Mouse (Mus musculus): ENCODE results near the gene Acsm1. TPM values are rescaled to one million over a fixed set of nuclear protein-coding genes. Genes with fewer than 3 reads are reported as not detected.

Gene Acsm1
- total and polyA plus RNA-seq, 2 experiments from 2014 or later: not detected

GRCm38 (mm10) chr7:119642307-119642706 is 35.5 kb downstream of the Acsm1 start:
- Histone ChIP-seq H3K9ac (replicated peaks; ENCODE audit: low read length, poor library complexity, severe bottlenecking) (no peak overlapping the region), H3K4me3 (ENCODE audit: low read depth, low read length) (no peak overlapping the region), H3K27ac (ENCODE audit: low read depth, low read length) (no peak overlapping the region), H3K27me3 (ENCODE audit: insufficient read depth, low read length) (no peaks in the 10 kb centered on the region), H3K4me2 (ENCODE audit: low read depth, low read length, poor library complexity, severe bottlenecking) (no peak overlapping the region), H3K9me3 (ENCODE audit: low read length) (no peaks in the 10 kb centered on the region), H3K4me1 (ENCODE audit: insufficient read depth, low read length) (no peaks in the 10 kb centered on the region), H3K36me3 (ENCODE audit: insufficient read depth, low read length) (no peaks in the 10 kb centered on the region)
- ATAC-seq (ENCODE audit: low FRiP score) (no peak), DNase-seq (ENCODE audit: low spot score) (no peak)
- 77% methylated on average over 5 of the region's 5 CpGs for WGBS
- no peak for TF ChIP-seq CTCF (IDR thresholded peaks at IDR 0.05)

- Histone ChIP-seq H3K4me2 (ENCODE audit: low read depth, low read length, poor library complexity, severe bottlenecking) (no peak overlapping the region), H3K27ac (ENCODE audit: low read depth, low read length) (no peak overlapping the region), H3K4me3 (ENCODE audit: low read depth, low read length) (no peak overlapping the region), H3K9me3 (ENCODE audit: low read length) (no peaks in the 10 kb centered on the region), H3K36me3 (ENCODE audit: insufficient read depth, low read length) (no peaks in the 10 kb centered on the region), H3K27me3 (ENCODE audit: insufficient read depth, low read length) (no peaks in the 10 kb centered on the region), H3K4me1 (ENCODE audit: insufficient read depth, low read length) (no peaks in the 10 kb centered on the region), H3K9ac (replicated peaks; ENCODE audit: low read length, poor library complexity, severe bottlenecking) (no peak overlapping the region)
- no peak for DNase-seq (ENCODE audit: low spot score)
- WGBS: 92% methylated on average over 3 of the region's 3 CpGs
- TF ChIP-seq CTCF (IDR thresholded peaks at IDR 0.05): no peak
- no peak for ATAC-seq (ENCODE audit: low FRiP score)
Observed at GRCm38 (mm10) chr7:119667893-119668292, 61.1 kb downstream of the Acsm1 start.

- DNase-seq (ENCODE audit: low spot score) (no peak), ATAC-seq (ENCODE audit: low FRiP score) (no peak)
- Histone ChIP-seq H3K4me3 (ENCODE audit: low read depth, low read length) (no peak overlapping the region), H3K4me1 (ENCODE audit: insufficient read depth, low read length) (no peaks in the 10 kb centered on the region), H3K4me2 (ENCODE audit: low read depth, low read length, poor library complexity, severe bottlenecking) (no peak overlapping the region), H3K27ac (ENCODE audit: low read depth, low read length) (no peak overlapping the region), H3K36me3 (ENCODE audit: insufficient read depth, low read length) (no peaks in the 10 kb centered on the region), H3K9me3 (ENCODE audit: low read length) (no peaks in the 10 kb centered on the region), H3K9ac (replicated peaks; ENCODE audit: low read length, poor library complexity, severe bottlenecking) (no peak overlapping the region), H3K27me3 (ENCODE audit: insufficient read depth, low read length) (no peaks in the 10 kb centered on the region)
- 80% methylated on average over 5 of the region's 5 CpGs for WGBS
- TF ChIP-seq CTCF (IDR thresholded peaks at IDR 0.05): no peak
Observed at GRCm38 (mm10) chr7:119670395-119670794, 63.6 kb downstream of the Acsm1 start.

- no peak overlapping the region for H3K4me2 ChIP-seq (ENCODE audit: low read depth, low read length, poor library complexity, severe bottlenecking)
- DNase-seq (ENCODE audit: low spot score) (peak; percentile 20), ATAC-seq (ENCODE audit: low FRiP score) (no peak)
- H3K4me3 ChIP-seq (ENCODE audit: low read depth, low read length): no peak overlapping the region
- no peaks in the 10 kb centered on the region for H3K27me3 ChIP-seq (ENCODE audit: insufficient read depth, low read length)
- H3K9ac ChIP-seq (replicated peaks; ENCODE audit: low read length, poor library complexity, severe bottlenecking): no peak overlapping the region
- H3K27ac ChIP-seq (ENCODE audit: low read depth, low read length): no peak overlapping the region
- H3K36me3 ChIP-seq (ENCODE audit: insufficient read depth, low read length): no peaks in the 10 kb centered on the region
- no peaks in the 10 kb centered on the region for H3K9me3 ChIP-seq (ENCODE audit: low read length)
- H3K4me1 ChIP-seq (ENCODE audit: insufficient read depth, low read length): no peaks in the 10 kb centered on the region
- TF ChIP-seq CTCF (IDR thresholded peaks at IDR 0.05): peak; percentile 55
- 46% methylated on average over 6 of the region's 6 CpGs for WGBS
Observed at GRCm38 (mm10) chr7:119670925-119671324, 64.1 kb downstream of the Acsm1 start.

- peak; percentile 90 for TF ChIP-seq CTCF (IDR thresholded peaks at IDR 0.05)
- no peak overlapping the region for H3K4me2 ChIP-seq (ENCODE audit: low read depth, low read length, poor library complexity, severe bottlenecking)
- WGBS: 18% methylated on average over 6 of the region's 6 CpGs
- no peaks in the 10 kb centered on the region for H3K36me3 ChIP-seq (ENCODE audit: insufficient read depth, low read length)
- H3K4me1 ChIP-seq (ENCODE audit: insufficient read depth, low read length): no peaks in the 10 kb centered on the region
- DNase-seq (ENCODE audit: low spot score): peak; percentile 77
- no peak overlapping the region for H3K27ac ChIP-seq (ENCODE audit: low read depth, low read length)
- H3K9me3 ChIP-seq (ENCODE audit: low read length): no peaks in the 10 kb centered on the region
- 0 out of 2 replicates have a peak, but pooled peaks have one; percentile 44 for ATAC-seq (ENCODE audit: low FRiP score)
- H3K27me3 ChIP-seq (ENCODE audit: insufficient read depth, low read length): no peaks in the 10 kb centered on the region
- H3K9ac ChIP-seq (replicated peaks; ENCODE audit: low read length, poor library complexity, severe bottlenecking): no peak overlapping the region
- no peak overlapping the region for H3K4me3 ChIP-seq (ENCODE audit: low read depth, low read length)
Observed at GRCm38 (mm10) chr7:119673465-119673864, 66.6 kb downstream of the Acsm1 start.

GRCm38 (mm10) chr7:119680107-119680506 is 73.3 kb downstream of the Acsm1 start:
- ATAC-seq (ENCODE audit: low FRiP score): no peak
- no peak overlapping the region for H3K4me2 ChIP-seq (ENCODE audit: low read depth, low read length, poor library complexity, severe bottlenecking)
- H3K27ac ChIP-seq (ENCODE audit: low read depth, low read length): no peak overlapping the region
- no peak for DNase-seq (ENCODE audit: low spot score)
- TF ChIP-seq CTCF (IDR thresholded peaks at IDR 0.05): no peak
- H3K9me3 ChIP-seq (ENCODE audit: low read length): no peaks in the 10 kb centered on the region
- no peak overlapping the region for H3K9ac ChIP-seq (replicated peaks; ENCODE audit: low read length, poor library complexity, severe bottlenecking)
- no peaks in the 10 kb centered on the region for H3K27me3 ChIP-seq (ENCODE audit: insufficient read depth, low read length)
- 76% methylated on average over 8 of the region's 8 CpGs for WGBS
- H3K4me1 ChIP-seq (ENCODE audit: insufficient read depth, low read length): no peaks in the 10 kb centered on the region
- H3K36me3 ChIP-seq (ENCODE audit: insufficient read depth, low read length): no peaks in the 10 kb centered on the region
- no peak overlapping the region for H3K4me3 ChIP-seq (ENCODE audit: low read depth, low read length)
